Mouse (Mus musculus) lung, postnatal 0 days (tissue): ENCODE measurements around the gene Gas2. TPM values are rescaled to one million over a fixed set of nuclear protein-coding genes. Genes with fewer than 3 reads are reported as not detected.

Experiments used
- ATAC-seq: fragments of 200-750 bp; cut with Nextera tagmentation; 2 replicates; pipeline ENCODE4 v1.8.0; 2017; ENCODE audit warnings: moderate library complexity
- DNase-seq: peaks from one replicate; pipeline ENCODE4 v3.0.0-alpha.2; 2016; ENCODE audit warnings: low spot score
- H3K27ac ChIP-seq: fragments of 300-500 bp; sonication (generic); 2 replicates; pipeline ENCODE4 v1.5.1; 2014; ENCODE audit warnings: antibody characterized with exemption, mild to moderate bottlenecking, low read length, mixed read lengths
- H3K27me3 ChIP-seq: fragments of 300-500 bp; sonication (generic); replicated peaks from 2 replicates; pipeline ENCODE4 v1.6.1; 2014; ENCODE audit warnings: low read length, mixed read lengths; ENCODE audit not compliant: insufficient read depth
- H3K36me3 ChIP-seq: fragments of 300-500 bp; sonication (generic); 2 replicates; pipeline ENCODE4 v1.6.1; 2014; ENCODE audit warnings: low read length, mixed read lengths; ENCODE audit not compliant: insufficient read depth
- H3K4me1 ChIP-seq: fragments of 300-500 bp; sonication (generic); 2 replicates; pipeline ENCODE4 v1.6.1; 2014; ENCODE audit warnings: antibody characterized with exemption, low read depth, low read length, mixed read lengths; ENCODE audit not compliant: insufficient read depth
- H3K4me2 ChIP-seq: fragments of 300-500 bp; sonication (generic); replicated peaks from 2 replicates; pipeline ENCODE4 v1.6.1; 2014; ENCODE audit warnings: low read depth, mild to moderate bottlenecking, low read length, moderate library complexity, mixed read lengths
- H3K4me3 ChIP-seq: fragments of 300-500 bp; sonication (generic); 2 replicates; pipeline ENCODE4 v1.5.1; 2014; ENCODE audit warnings: low read depth, low read length
- H3K9ac ChIP-seq: fragments of 300-500 bp; sonication (generic); replicated peaks from 2 replicates; pipeline ENCODE4 v1.6.1; 2014; ENCODE audit warnings: low read depth, mild to moderate bottlenecking
- H3K9me3 ChIP-seq: fragments of 300-500 bp; sonication (generic); 2 replicates; pipeline ENCODE4 v1.6.1; 2016; ENCODE audit warnings: low read length, mixed read lengths
- CTCF ChIP-seq: IDR thresholded peaks from 2 replicates; pipeline ENCODE4 v1.5.1; 2016; ENCODE audit warnings: antibody characterized with exemption, mild to moderate bottlenecking
- EP300 ChIP-seq: IDR thresholded peaks from 2 replicates; pipeline ENCODE4 v1.6.1; 2016; ENCODE audit warnings: antibody characterized with exemption, mild to moderate bottlenecking, control low read depth
- WGBS: fragments of 180-500 bp; shearing (Covaris S2); extraction: QIAGEN DNeasy Blood & Tissue Kit; methylation state at CpG from one replicate; pipeline ENCODE4 v1.1.7; 2014; 5-methylcytosine and 5-hydroxymethylcytosine counted together
- polyA plus RNA-seq: library from polyadenylated mRNA; unstranded; fragments of >200 nt; fragmentation: Nextera tagmentation; extraction: Ambion mirVana; gene quantifications from 2 replicates; pipeline ENCODE4 v1.2.1, GENCODE M21; 2015

Gas2 gene
- polyA plus RNA-seq, 1 experiment from 2014 or later, result 4.0 TPM

DNA sequence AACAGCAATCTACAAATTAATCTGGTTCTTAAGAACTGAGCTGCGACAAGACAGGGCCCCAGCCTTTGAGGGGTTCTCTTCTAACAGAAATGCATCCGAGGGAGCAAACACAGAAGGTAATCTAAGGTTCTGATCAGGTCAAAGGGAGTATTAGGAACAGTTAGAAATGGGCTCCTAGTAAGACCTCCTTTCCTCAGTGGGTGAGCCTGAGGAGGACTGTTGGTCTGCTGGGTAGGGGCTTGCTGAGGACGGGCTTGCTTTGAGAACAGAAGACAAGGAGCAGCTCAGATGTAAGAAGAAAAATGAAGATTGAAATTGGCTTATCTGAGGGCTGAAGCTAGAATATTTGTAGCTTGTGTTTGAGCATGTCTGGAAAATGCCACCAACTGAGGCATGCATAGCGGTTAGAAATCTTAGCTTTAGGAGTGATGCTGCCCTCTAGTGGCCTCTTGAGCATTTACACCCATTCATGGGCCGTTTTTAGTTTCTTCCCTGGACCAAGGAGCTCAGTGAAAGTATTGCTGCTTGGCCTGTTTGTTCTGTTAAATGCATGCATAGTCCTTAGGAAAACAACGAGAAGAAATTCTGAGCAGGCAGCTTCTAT is 110.5 kb downstream of the Gas2 start:
- 30% methylated on average over 6 of the region's 6 CpGs for WGBS
- Histone ChIP-seq H3K36me3 (no peaks in the 10 kb centered on the region), H3K4me3 (no peak overlapping the region), H3K9ac (no peak overlapping the region), H3K4me1 (no peaks in the 10 kb centered on the region), H3K9me3 (no peaks in the 10 kb centered on the region), H3K4me2 (no peak overlapping the region), H3K27me3 (no peaks in the 10 kb centered on the region), H3K27ac (no peak overlapping the region)
- TF ChIP-seq CTCF, result peak; percentile 87
- TF ChIP-seq EP300, result no peak
- ATAC-seq, result no peak
- peak; percentile 49 for DNase-seq

- no peak overlapping the region for H3K9ac ChIP-seq
- no peak overlapping the region for H3K4me3 ChIP-seq
- no peaks in the 10 kb centered on the region for H3K36me3 ChIP-seq
- ATAC-seq (no peak), DNase-seq (no peak)
- H3K4me2 ChIP-seq, result no peak overlapping the region
- WGBS, result 65% methylated on average over 5 of the region's 5 CpGs
- H3K9me3 ChIP-seq, result no peaks in the 10 kb centered on the region
- TF ChIP-seq EP300 (no peak), CTCF (no peak)
- no peaks in the 10 kb centered on the region for H3K27me3 ChIP-seq
- no peaks in the 10 kb centered on the region for H3K4me1 ChIP-seq
- no peak overlapping the region for H3K27ac ChIP-seq
These were observed 111.3 kb downstream of the Gas2 start for GRCm38 (mm10) chr7:51973091-51973490.

- ATAC-seq (no peak), DNase-seq (no peak)
- Histone ChIP-seq H3K36me3 (no peaks in the 10 kb centered on the region), H3K4me3 (no peak overlapping the region), H3K4me1 (no peaks in the 10 kb centered on the region), H3K9ac (no peak overlapping the region), H3K27me3 (no peaks in the 10 kb centered on the region), H3K27ac (no peak overlapping the region), H3K9me3 (no peaks in the 10 kb centered on the region), H3K4me2 (no peak overlapping the region)
- no peak for TF ChIP-seq CTCF
- TF ChIP-seq EP300, result no peak
- 80% methylated on average over 2 of the region's 2 CpGs for WGBS
These were observed 111.7 kb downstream of the Gas2 start for GRCm38 (mm10) chr7:51973526-51973925.

DNA sequence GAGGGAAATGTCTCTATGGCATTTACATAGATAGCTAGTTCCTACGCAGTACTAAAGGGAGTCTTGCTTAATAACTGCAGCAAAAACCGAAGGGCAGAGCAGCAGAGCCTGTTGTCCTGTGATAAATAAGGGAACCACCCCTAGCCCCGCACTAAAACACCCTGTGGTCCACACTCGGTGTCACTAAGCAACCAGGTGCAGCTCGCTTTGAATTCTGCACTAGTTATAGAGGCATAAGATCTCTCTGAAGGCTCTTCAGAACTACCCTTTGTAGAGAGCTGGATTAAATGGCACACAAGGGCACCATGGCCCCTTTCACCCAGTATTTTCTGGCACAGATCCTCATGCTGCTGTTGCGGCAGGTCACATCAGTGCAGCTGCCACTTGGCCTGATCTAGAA is 113.4 kb downstream of the Gas2 start:
- Histone ChIP-seq H3K9me3 (no peaks in the 10 kb centered on the region), H3K4me1 (no peaks in the 10 kb centered on the region), H3K9ac (no peak overlapping the region), H3K4me2 (no peak overlapping the region), H3K27ac (no peak overlapping the region), H3K27me3 (no peaks in the 10 kb centered on the region), H3K4me3 (no peak overlapping the region), H3K36me3 (no peaks in the 10 kb centered on the region)
- no peak for ATAC-seq
- no peak for TF ChIP-seq EP300
- no peak for TF ChIP-seq CTCF
- DNase-seq, result no peak
- 75% methylated on average over 6 of the region's 6 CpGs for WGBS

GRCm38 (mm10) chr7:51979271-51979670 is 117.5 kb downstream of the Gas2 start:
- no peaks in the 10 kb centered on the region for H3K27me3 ChIP-seq
- H3K4me1 ChIP-seq, result no peaks in the 10 kb centered on the region
- WGBS, result 40% methylated on average over 5 of the region's 5 CpGs
- H3K36me3 ChIP-seq, result no peaks in the 10 kb centered on the region
- TF ChIP-seq CTCF, result peak; percentile 58
- no peak for TF ChIP-seq EP300
- H3K27ac ChIP-seq, result no peak overlapping the region
- no peak overlapping the region for H3K4me3 ChIP-seq
- peak; percentile 24 for DNase-seq
- H3K9me3 ChIP-seq, result no peaks in the 10 kb centered on the region
- no peak overlapping the region for H3K4me2 ChIP-seq
- H3K9ac ChIP-seq, result no peak overlapping the region
- no peak for ATAC-seq

DNA sequence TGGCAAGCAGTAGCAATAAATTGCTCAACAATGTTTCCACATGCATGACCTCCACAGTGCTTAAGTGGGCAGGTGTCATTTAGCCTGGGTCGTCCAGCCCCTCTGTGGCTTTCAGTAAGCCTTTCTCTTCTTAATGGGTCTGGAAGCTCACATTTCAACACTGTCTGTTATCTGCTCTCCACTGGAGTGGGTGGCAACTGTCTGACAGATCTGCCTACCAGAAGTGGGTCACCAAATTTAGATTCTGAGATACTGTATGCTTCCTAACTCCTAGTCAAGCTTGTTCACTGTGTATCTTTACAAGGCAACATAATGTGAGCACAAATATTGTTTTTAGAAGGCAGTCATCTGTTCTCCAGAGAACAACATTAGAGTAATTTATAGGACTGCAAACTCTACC is 120.5 kb downstream of the Gas2 start:
- Histone ChIP-seq H3K27ac (no peak overlapping the region), H3K9ac (no peak overlapping the region), H3K4me3 (no peak overlapping the region), H3K36me3 (no peaks in the 10 kb centered on the region), H3K9me3 (no peaks in the 10 kb centered on the region), H3K4me2 (no peak overlapping the region), H3K4me1 (no peaks in the 10 kb centered on the region), H3K27me3 (no peaks in the 10 kb centered on the region)
- ATAC-seq, result no peak
- WGBS, result 14% methylated on average over 1 of the region's 1 CpGs
- DNase-seq, result no peak
- TF ChIP-seq EP300, result no peak
- TF ChIP-seq CTCF, result no peak

GRCm38 (mm10) chr7:51985763-51986162 is 123.9 kb downstream of the Gas2 start:
- Histone ChIP-seq H3K9me3 (no peaks in the 10 kb centered on the region), H3K9ac (no peak overlapping the region), H3K27ac (no peak overlapping the region), H3K27me3 (no peaks in the 10 kb centered on the region), H3K4me2 (no peak overlapping the region), H3K36me3 (no peaks in the 10 kb centered on the region), H3K4me3 (no peak overlapping the region), H3K4me1 (no peaks in the 10 kb centered on the region)
- no peak for TF ChIP-seq CTCF
- no peak for DNase-seq
- 66% methylated on average over 6 of the region's 6 CpGs for WGBS
- no peak for ATAC-seq
